Mouse (Mus musculus) adrenal gland (tissue): Measurements from ENCODE around the gene Rspo4.

Experiments
- intact Hi-C: fragments of 180-260 bp; cut with DNase I; formaldehyde crosslinking; loops from one replicate; pipeline ENCODE4 v1.15.1; 2025
- long read RNA-seq, 2 experiments: library from polyadenylated mRNA; unstranded; transcript quantifications; one replicate each; pipeline ENCODE4 v2.0.0; 2020; ENCODE audit warnings: borderline replicate concordance in 1 of 2; ENCODE audit not compliant: insufficient replicate concordance in 1 of 2

Gene Rspo4
- long read RNA-seq, experiment 1, result 0 reads
- long read RNA-seq, experiment 2, result 0 reads

- intact Hi-C loops, result no loop called here
Measured at GRCm38 (mm10) chr2:151842648-151843226, at the start of gene Rspo4. Rspo4 (plus strand) TSS chr2:151842927.

- intact Hi-C loops, result no loop called here
Measured at GRCm38 (mm10) chr2:151815586-151815985, 27.1 kb upstream of the Rspo4 start.

- intact Hi-C loops, result no loop called here
Measured at GRCm38 (mm10) chr2:151862257-151862810, 19.6 kb downstream of the Rspo4 start.

GRCm38 (mm10) chr2:151864941-151865340 is 22.2 kb downstream of the Rspo4 start:
- intact Hi-C loops, result no loop called here

GRCm38 (mm10) chr2:151866487-151866886 is 23.8 kb downstream of the Rspo4 start:
- intact Hi-C loops, result loop anchor here (1.0 kb wide), 1 partner anchor 118 kb away; no protein-coding TSS in a partner anchor

GRCm38 (mm10) chr2:151868196-151868595 is 25.5 kb downstream of the Rspo4 start:
- intact Hi-C loops, result no loop called here

GRCm38 (mm10) chr2:151874551-151874950 is 31.8 kb downstream of the Rspo4 start:
- intact Hi-C loops, result loop anchor here (5.0 kb wide), 1 partner anchor 133 kb away; no protein-coding TSS in a partner anchor

- intact Hi-C loops, result loop anchor here (2.0 to 5.0 kb wide), 2 partner anchors 56 to 117 kb away; no protein-coding TSS in a partner anchor
Measured at GRCm38 (mm10) chr2:151876012-151876485, 33.3 kb downstream of the Rspo4 start.

- intact Hi-C loops, result loop anchor here (5.0 kb wide), 1 partner anchor 54 kb away; no protein-coding TSS in a partner anchor
Measured at GRCm38 (mm10) chr2:151878645-151879044, 35.9 kb downstream of the Rspo4 start.

- intact Hi-C loops, result loop anchor here (5.0 kb wide), 1 partner anchor 53 kb away; no protein-coding TSS in a partner anchor
Measured at GRCm38 (mm10) chr2:151879760-151880159, 37.0 kb downstream of the Rspo4 start.

GRCm38 (mm10) chr2:151891031-151891430 is 48.3 kb downstream of the Rspo4 start:
- intact Hi-C loops, result no loop called here

GRCm38 (mm10) chr2:151893122-151893774 is 50.5 kb downstream of the Rspo4 start:
- intact Hi-C loops, result no loop called here

- intact Hi-C loops, result no loop called here
Measured at GRCm38 (mm10) chr2:151894209-151894980, 51.7 kb downstream of the Rspo4 start.

- intact Hi-C loops, result no loop called here
Measured at GRCm38 (mm10) chr2:151895911-151896310, 53.2 kb downstream of the Rspo4 start.

- intact Hi-C loops, result no loop called here
Measured at GRCm38 (mm10) chr2:151898106-151898505, 55.4 kb downstream of the Rspo4 start.

GRCm38 (mm10) chr2:151900845-151901244 is 58.1 kb downstream of the Rspo4 start:
- intact Hi-C loops, result no loop called here

- intact Hi-C loops, result no loop called here
Measured at GRCm38 (mm10) chr2:151903267-151903666, 60.5 kb downstream of the Rspo4 start.

GRCm38 (mm10) chr2:151903933-151904332 is 61.2 kb downstream of the Rspo4 start:
- intact Hi-C loops, result no loop called here

- intact Hi-C loops, result no loop called here
Measured at GRCm38 (mm10) chr2:151904636-151905035, 61.9 kb downstream of the Rspo4 start.

- intact Hi-C loops, result no loop called here
Measured at GRCm38 (mm10) chr2:151907020-151907419, 64.3 kb downstream of the Rspo4 start.

- intact Hi-C loops, result no loop called here
Measured at GRCm38 (mm10) chr2:151909386-151909785, 66.7 kb downstream of the Rspo4 start.
